Mouse (Mus musculus) heart, postnatal 0 days (tissue): ENCODE measurements around the gene Fam49a.

ENCODE experiments used
- CTCF ChIP-seq: IDR thresholded peaks from 2 replicates; pipeline ENCODE4 v1.5.1; 2016; ENCODE audit warnings: antibody characterized with exemption, control low read depth, low read depth
- EP300 ChIP-seq: IDR thresholded peaks from 2 replicates; pipeline ENCODE4 v1.6.1; 2016; ENCODE audit warnings: antibody characterized with exemption, low read depth

DNA sequence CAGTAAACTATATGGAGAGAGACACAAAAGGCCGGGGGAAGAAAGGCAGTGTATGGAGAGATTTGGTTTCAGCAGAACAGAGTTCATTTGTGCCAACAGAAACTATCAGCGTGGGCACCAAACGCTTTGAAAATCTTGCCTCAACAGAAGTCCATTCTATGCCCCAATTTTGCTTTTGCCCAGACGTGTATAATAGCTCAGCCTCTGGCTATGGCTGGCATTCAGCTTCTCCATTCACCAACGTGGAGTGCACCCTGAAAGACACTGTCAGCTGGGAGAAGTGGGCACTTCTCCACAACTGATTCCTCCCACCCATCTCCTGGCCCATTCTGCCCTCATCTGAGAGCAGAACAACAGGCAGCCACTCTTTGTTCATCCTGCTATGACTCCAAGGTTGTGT, 163.2 kb downstream of the Fam49a start:
- TF ChIP-seq CTCF (no peak), EP300 (no peak)
